ENCODE assay signal across 17 mouse cellular contexts in genomic region chr11:64650571-64651282, GRCm38 (mm10).
DNase-seq lines count a peak whose midpoint lies in the region; ATAC-seq and TF ChIP-seq lines count a peak whose summit lies in the region.
"Had no signal": no experiment of that assay in that cellular context is flagged by ENCODE, and none has a peak within 500 bp of the region (broad histone marks: within the 10 kb centered on the region; RNA-seq: fewer than 3 reads in every experiment).

No protein-coding gene starts in this region.

- no peak for TF ChIP-seq CTCF in kidney, postnatal 0 days (IDR thresholded peaks at IDR 0.05; ENCODE audit: low read depth)

- no peak for ATAC-seq in kidney, postnatal 0 days (replicated peaks; ENCODE audit: low FRiP score, low read depth)
- no peak for ATAC-seq in inflammation-experienced regulatory T-cells, adult 6 months
- ATAC-seq: activated CD4-positive, CD25-positive, alpha-beta regulatory T cell, adult 4 months; intestine, postnatal 0 days; liver, embryonic 12.5 days had no signal

- intact Hi-C loops in heart, postnatal 10 days (cut with DNase I): no loop called here

- no peak overlapping the region for H3K4me2 ChIP-seq in kidney, postnatal 0 days (ENCODE audit: low read length)
- H3K4me2 ChIP-seq: forebrain, embryonic 12.5 days; heart, embryonic 15.5 days; hindbrain, embryonic 14.5 days; liver, embryonic 12.5 days had no signal

- no peaks in the 10 kb centered on the region for H3K9me3 ChIP-seq in kidney, postnatal 0 days (replicated peaks; ENCODE audit: low read length)
- H3K9me3 ChIP-seq: forebrain, embryonic 12.5 days; heart, embryonic 15.5 days; liver, embryonic 12.5 days had no signal

- no peaks in the 10 kb centered on the region for H3K36me3 ChIP-seq in kidney, postnatal 0 days (ENCODE audit: insufficient read depth, low read length)
- H3K36me3 ChIP-seq: forebrain, embryonic 12.5 days; heart, embryonic 15.5 days; liver, embryonic 12.5 days had no signal

- H3K27ac ChIP-seq in kidney, postnatal 0 days: no peak overlapping the region
- H3K27ac ChIP-seq: forebrain, embryonic 12.5 days; heart, embryonic 15.5 days; hindbrain, embryonic 14.5 days; liver, embryonic 12.5 days had no signal

- 30% methylated on average over 10 of the region's 10 CpGs for WGBS in kidney, postnatal 0 days

- peak; percentile 95 for DNase-seq in heart, adult 11 months
- DNase-seq in heart, postnatal 10 days: no peak
- peak; percentile 70 for DNase-seq in kidney, postnatal 0 days (ENCODE audit: low spot score)
- no peak for DNase-seq in kidney, adult 11 months
- peak; percentile 66 for DNase-seq in gastrocnemius, postnatal 25 days
- DNase-seq in lung, postnatal 4 days: peak; percentile 12 to 79
- DNase-seq in left cerebral cortex, adult 8-10 months (ENCODE audit: low spot score in 2 of 2): no peak
- DNase-seq: cerebellum, postnatal 25 days; right cerebral cortex, postnatal 14 days; thymus, postnatal 4 days had no signal

- no peaks in the 10 kb centered on the region for H3K4me1 ChIP-seq in kidney, postnatal 0 days (replicated peaks; ENCODE audit: insufficient read depth, low read length)
- H3K4me1 ChIP-seq: forebrain, embryonic 12.5 days; heart, embryonic 15.5 days; liver, embryonic 12.5 days had no signal

- no peaks in the 10 kb centered on the region for H3K27me3 ChIP-seq in kidney, postnatal 0 days (ENCODE audit: insufficient read depth, low read length)
- H3K27me3 ChIP-seq: forebrain, embryonic 12.5 days; heart, embryonic 15.5 days; liver, embryonic 12.5 days had no signal

- H3K4me3 ChIP-seq in kidney, postnatal 0 days (replicated peaks; ENCODE audit: low read depth, low read length): no peak overlapping the region
- H3K4me3 ChIP-seq: forebrain, embryonic 12.5 days; heart, embryonic 15.5 days; liver, embryonic 12.5 days had no signal

- H3K9ac ChIP-seq in kidney, postnatal 0 days (ENCODE audit: low read depth, low read length): no peak overlapping the region
- H3K9ac ChIP-seq: forebrain, embryonic 12.5 days; heart, embryonic 15.5 days; hindbrain, embryonic 14.5 days; liver, embryonic 12.5 days had no signal

Comparison
In these comparisons a context has a peak if more than half of its experiments do, and no peak if none do; other contexts are left out.
1. DNase-seq: peak in heart, adult 11 months (single experiment), kidney, postnatal 0 days (single experiment), gastrocnemius, postnatal 25 days (single experiment) and lung, postnatal 4 days (2 of 2); none in heart, postnatal 10 days (0 of 2), kidney, adult 11 months (single experiment) and left cerebral cortex, adult 8-10 months (0 of 2).